Mouse (Mus musculus) urinary bladder, postnatal 25 days (tissue): ENCODE data around the gene Dynll1.

Experiments
- DNase-seq: peaks from one replicate; pipeline ENCODE4 v3.0.0; 2022; ENCODE audit warnings: low spot score

Dynll1 gene

DNA sequence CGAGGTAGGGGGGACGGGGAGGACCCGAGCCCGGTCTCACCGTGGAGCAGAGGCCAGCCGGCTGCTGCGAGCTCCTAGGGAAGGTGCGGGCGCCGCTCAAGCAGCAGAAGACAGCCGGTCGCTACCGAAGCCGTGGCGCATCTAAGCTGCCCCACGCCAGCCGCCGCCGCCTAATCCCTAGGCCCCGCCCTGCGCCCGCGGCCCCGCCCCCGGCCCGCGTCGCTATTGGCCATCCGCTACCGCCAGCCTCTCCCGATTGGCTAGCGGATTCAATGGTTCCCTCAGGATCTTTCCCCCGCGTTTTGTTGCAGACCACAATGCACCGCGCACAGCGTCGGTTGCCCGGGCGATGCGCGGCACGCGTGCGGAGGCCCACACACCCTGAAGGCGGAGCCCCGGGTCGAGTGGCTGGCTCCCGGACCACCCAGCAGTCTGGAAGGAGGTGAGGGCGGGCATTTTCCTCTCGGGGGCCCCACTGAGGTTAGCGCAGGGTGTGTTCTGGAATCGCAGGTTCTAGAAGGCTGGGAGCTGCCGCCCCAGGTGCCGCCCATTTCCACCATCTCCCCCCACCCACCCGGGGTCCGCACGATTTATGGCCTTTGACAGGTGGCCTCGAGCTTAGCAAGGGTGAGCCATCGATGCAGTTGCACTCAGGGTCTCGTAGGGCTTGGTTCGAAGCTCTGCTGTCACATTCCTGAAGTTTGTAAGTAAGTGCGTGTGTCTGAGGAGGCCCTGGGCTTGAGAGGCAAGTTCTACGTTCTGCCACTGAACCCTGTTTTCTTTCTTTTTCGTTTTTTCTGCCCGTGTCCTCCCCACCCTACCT is at the start of gene Dynll1:
TSS of gene Dynll1 (minus strand) at position 208 of the 823 bp plus-strand sequence.
- DNase-seq, result peak; percentile 100

DNA sequence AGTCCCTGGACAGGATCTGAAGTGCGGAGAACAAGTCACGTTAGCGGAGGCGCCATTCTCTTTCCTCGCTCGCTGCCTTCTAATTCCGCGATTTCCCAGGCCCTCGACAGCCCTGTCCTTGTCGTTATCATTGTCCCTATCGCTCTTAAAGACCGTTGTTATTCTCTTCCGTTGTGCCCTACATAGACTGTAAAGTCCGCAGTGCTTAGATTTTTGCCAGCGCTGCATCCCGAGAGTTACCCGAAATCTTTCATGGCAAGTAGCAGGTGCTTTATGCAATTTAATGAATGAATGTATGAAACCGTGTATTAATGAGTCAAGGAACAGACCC is 48.4 kb upstream of the Dynll1 start:
- no peak for DNase-seq

DNA sequence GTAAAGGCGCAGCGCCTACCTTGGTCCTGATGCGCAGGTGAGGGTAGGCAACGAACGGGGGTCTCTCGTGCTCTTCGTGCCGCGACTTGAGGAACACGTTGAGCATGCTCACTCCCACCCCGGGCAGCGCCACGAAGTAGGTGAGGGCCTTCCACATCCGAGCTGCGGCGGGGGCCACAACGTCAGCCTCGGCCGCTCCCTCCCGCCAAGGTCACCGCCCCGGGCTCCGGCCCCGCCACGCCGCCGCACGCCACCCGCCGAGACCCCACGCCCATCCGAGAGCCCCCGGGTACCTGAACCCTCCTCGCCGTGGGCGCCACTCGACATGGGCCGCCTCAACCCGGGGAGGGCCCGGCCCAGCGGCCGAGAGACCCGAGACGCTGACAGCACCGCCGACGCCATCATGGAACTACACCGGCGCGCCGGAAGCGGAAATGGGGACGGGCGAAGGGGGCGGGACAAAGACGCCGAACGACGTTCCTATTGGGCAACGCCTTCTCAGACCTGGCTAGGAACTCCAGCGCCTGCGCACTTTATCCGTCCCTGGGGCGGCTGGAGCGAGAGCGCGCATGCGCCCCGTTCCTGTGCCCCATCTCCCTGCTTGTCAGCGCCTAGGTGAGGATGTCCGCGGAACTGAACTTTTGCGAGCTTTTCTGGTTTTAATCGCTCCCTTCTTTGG is 47.9 kb upstream of the Dynll1 start, which contains the start of gene Cox6a1:
TSS of gene Cox6a1 (minus strand) at position 436 of the 679 bp plus-strand sequence.
- DNase-seq, result peak; percentile 98

DNA sequence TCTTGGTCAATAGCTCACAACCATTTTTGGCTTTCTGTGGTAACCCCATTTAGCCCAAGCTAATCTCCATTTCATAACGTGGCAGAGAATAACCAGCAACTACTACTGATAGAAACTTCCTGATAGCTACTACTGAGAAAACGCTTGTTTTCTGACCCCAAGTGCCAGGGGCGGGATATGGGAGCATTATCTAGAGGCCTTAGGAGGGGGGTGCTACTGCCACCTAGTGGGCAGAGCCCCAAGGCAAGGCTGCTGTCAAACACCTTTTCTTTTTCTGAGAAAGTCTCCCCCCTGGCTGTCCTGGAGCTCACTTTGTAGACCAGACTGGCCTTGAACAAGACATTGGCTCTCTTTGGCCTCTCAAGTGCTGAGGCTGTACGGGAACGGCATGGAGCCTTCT is 46.8 kb upstream of the Dynll1 start:
- peak; percentile 76 for DNase-seq

DNA sequence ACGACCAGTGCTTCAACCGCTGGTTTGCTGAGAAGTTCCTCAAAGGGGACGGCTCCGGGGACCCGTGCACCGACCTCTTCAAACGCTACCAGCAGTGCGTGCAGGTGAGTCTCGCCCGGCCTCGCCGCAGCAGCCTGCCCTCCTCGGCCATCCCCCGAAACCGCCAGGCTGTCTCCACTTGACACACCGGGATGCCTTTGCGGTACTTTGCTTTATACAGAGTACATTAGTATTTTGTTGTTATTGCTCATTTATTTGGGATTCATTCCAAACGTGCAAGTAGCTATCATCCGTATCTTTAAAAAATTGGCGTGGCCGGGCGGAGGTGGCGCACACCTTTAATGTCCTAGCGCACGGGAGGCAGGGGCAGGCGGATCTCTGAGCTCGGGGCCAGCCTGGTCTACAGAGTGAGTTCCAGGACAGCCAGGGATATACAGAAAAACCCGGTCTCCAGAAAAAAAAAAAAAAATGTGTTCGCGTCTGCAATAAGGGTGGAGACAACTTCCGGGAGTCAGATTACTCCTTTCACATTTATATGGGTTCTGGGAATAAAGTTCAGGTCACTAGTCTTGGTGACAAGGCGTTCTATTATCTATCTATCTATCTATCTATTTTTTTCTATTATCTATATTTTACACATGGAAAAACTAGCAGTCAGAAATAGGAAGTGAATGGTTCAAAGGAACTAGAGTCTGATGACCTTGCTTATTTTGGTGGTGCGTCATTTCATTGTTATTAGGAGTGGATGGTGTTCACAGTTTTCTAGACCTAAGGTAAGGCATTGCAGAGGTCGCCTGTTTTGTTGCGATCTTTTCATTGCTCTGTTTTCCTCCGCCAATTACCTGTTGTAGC is 40.7 kb upstream of the Dynll1 start:
- no peak for DNase-seq

DNA sequence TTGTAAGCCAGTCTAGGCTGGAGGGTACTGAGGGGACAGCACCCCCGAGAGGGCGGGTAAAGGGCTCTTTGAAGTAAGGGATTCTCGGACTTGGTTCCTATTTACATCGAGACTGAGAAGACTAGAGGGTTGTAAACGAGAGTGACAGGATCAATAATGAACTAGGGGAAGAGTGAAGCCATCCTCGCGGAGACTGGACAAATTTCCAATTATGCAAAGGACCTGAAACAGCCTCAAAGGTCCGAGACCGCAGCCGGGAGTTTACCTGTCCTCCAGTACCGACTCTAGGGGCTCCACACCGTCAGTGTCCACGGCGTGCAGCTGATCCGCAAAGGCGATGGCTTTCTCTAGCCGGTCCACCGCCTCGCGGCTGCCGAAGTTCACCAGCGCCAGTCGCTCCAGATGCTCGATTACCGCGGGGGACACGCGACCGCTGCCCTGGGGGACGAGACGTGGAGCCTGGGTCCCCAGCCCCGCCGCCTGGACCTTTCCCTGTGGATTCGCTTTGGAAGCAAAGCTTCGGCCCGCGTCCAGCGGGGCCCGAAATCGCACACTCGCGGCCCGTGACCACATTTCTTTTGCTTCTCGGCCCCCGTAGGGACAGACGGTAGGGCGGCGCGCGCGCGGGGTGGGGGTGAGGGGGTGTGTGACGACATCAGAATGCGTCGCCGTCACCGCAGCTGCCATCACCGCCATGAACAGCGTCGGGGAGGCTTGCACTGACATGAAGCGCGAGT is 39.9 kb upstream of the Dynll1 start, which contains the start of the genes Gatc and Triap1:
TSS of gene Gatc (minus strand) at position 602 of the 737 bp plus-strand sequence.
TSS of gene Triap1 (plus strand) at position 649 of the 737 bp plus-strand sequence.
- DNase-seq, result peak; percentile 87

DNA sequence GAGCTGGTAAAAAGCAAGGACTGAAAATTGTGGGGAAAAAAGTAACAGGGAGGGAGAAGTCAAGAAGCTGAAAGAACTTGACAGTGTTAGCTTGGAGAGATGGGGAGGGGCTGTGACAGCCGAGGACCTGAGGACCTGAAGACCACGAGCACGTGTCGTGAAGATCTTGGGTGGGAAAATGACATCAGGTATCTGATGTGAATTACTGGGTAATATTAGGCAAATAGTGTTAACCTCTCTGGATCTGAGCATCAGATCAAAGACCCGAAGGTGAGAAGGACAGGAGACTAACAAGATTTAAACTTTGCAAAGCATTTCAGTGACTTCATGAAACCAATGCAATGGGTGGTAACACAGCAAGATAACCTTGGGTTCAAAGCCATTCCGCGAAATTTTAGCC is 39.2 kb upstream of the Dynll1 start:
- no peak for DNase-seq

DNA sequence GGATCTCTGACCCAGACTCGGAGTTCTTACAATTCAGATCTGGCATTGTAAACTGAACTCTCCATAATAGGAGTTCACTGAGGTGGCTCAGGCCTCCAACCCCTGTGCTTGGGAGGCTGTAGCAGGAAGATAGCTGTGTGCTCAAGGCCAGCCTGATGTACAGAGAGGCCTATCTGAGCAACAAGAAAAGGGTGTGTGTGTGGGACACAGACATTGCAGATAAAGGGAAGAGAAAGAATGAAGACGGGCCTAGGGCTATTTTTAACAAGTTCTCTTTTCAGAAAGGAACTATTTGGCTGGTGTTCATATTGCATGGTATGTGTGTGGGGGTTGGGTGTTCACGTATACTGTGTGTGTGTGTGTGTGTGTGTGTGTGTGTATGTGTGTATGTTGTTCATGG is 32.8 kb upstream of the Dynll1 start:
- DNase-seq, result no peak

DNA sequence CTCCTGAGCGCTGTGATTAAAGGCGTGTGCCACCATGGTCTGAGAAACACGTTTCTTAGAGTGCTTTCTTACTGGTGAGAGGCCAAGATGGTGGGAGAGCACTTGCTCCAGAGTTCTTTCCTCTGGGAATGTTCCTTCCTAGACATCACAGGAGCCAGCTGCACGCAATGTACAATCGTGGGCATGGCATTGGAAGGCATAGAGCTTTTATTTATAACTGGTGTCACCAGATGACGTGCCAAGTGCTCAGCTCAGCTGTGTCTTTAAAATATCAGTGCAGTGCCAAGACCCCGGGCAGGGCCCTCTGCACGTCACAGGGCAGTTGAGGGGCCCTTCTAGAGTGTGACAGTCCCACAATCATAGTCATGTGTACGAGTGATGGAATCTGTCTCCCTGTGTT is 30.2 kb upstream of the Dynll1 start:
- DNase-seq, result no peak

DNA sequence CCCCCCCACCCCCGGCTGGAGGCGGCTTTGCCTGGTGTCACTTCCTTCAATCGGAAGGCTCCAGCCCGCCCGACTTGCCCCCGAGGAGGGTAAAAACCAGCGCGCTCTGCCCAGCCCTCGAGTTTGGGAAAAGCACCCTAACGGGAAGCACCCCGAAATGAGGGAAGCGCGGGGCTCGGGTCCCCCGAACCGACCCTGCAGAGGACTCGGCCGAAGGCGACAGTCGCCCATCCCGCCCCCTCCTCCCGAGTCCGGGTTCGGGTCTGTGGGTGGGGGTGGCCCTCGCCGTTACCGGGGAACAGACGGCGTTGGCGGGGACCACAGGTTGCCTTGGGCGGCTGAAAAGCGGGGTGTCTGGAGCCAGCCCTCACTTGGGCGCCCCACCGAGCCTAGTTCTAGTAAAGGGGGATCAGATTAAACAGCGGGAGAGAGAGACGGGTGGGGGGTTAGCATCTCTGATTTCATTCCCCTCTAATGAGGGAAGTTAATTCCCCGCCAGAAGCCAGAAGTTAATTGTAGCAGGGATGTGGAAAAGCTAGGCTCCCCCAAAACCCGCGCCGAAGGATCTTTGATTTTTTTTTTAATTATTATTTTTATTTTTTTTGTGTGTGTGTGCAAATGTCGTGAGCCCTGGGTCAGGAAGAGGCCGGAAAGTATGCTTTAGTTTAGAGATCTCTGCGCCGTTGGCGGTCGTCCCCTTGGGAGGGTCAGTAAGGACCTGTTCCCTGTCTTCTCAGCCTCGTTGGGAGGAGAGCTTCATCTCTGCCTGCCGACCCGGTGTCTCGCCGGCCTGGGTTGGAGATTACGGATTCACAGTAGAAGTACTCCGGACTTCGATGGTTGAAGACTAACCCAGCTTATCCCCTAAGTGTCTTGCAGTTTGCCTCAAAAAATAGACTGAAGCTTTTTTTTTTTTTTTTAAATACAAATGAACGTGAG is 27.1 kb upstream of the Dynll1 start:
- peak; percentile 24 for DNase-seq

DNA sequence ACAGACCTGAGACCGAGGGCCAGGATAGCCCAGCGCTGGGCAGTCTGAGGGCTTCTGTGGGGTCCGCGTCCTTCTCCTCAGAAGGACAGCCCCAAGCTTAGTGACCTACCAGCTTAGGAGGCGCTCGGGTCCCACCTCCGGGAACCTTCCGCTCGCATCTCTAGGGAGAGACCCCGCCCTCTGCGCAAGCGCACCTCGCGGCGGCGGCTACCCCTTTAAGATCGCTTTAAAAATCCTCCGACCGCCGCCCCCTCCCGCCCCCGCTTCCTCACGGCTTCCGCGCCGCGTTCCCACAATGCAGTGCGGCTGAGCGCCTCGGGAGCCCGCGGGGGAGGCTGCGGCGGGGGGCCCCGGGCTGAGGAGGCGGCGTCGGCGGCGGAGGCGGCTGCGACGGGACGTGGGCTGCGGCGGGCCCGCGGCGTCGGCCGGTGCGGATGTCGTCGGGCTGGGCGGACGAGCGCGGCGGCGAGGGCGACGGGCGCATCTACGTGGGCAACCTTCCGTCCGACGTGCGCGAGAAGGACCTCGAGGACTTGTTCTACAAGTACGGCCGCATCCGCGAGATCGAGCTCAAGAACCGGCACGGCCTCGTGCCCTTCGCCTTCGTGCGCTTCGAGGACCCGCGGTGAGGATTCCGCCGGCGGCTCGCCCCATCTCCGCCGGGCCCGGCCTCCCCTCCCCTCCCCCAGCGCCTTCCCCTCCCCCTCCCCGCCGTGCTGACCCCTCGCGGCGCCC is 26.2 kb upstream of the Dynll1 start, which contains the start of gene Srsf9:
TSS of gene Srsf9 (plus strand) at position 303 of the 735 bp plus-strand sequence.
- peak; percentile 96 for DNase-seq

DNA sequence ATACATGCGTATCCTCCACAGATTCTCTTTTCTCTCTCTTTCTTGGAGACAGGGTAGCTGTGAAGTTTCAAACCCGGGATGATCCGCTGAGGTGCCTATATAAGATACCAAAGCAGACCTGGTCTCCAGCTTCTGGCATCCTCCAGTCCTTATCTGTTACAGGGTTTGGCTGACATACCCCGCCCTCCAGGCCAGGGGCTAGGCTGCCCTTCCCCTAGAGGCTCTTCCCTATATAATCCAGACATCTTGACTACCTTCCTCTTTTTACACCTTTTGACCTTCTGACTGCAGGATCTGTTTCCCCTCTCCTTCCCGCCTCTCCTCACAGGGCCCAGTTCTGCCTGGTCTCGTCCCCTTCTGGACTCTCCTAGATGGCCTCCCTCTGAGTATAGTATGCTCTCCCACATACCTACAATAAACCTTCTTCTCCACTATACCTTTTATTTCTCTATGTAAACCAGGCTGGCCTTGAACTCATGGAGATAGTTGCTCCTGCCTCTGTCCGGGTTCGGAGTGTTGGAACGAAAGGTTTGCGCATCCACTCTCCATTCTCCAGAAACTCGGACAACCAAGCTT is 25.5 kb upstream of the Dynll1 start:
- no peak for DNase-seq

DNA sequence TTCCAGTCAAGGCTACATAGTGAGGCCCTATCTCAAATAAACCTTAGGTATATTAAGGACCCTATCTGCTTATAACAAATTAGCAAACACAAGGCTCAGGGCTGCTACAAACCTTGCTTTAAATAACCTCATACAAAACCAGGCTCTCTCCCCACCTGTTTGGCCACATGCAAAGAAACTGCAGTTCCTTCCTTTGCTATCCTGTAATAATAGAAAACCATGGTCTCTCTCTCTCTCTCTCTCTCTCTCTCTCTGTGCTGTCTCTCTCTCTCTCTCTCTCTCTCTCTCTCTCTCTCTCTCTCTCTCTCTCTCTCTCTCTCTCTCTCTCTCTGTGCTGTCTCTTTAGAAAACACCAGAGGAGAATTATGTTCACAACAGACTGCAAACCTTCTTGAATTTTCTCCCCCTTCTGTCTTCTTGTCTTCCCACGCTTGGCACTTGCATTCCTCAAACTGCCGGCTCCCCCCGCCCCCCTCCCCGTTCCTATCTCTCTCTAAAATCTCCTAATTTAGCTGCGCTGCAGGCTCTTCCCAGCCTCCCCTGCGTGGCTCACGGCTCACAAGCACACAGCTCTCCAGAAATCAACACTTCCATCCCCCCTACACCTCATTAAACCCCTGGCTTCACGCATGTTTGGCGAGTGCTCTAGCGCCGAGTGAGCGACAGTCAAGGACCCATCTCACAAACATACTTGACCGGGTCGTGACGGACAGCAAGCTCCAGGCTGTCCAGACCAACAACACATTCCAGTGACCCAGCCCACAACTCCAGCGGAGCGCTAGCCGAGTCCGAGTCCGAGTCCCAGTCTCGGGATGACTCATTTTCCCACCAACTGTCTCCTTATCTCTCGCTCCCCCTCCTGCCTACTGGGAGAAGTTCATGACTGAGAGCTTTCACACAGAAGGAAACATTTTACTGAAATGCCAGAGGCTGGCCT is 18.5 kb upstream of the Dynll1 start:
- peak; percentile 52 for DNase-seq

DNA sequence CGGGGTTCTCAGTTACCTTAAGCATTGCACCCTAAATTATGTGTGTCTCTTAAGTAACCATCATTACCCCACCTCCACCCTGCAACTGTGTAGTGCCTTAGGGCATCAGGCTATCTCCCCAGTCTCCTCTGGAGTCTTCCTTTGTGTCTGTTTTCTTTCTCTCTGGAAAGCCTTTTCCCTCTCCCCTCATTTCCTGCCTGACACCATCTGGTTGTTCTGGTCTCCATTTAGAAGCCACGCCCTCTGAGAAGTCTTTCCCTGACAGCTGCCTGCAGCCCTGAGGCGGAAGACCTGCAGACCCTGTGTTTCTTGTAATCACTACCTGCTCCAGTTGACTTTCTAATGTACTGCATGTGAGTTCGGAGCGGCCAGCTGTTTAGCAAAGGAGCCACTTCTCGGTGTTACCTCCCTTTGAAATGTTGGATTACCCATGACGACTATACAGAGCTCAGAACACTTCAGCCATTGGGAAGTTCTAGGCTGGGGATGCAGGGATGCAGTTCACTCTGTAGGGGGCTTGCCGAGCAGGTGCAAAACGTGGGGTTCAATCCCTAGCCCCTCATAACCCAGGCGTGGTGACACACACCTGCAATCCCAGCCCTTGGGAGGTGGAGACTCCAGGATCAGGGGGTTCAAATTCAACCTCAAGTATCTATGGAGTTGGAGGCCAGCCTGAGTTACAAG is 17.0 kb upstream of the Dynll1 start:
- no peak for DNase-seq

DNA sequence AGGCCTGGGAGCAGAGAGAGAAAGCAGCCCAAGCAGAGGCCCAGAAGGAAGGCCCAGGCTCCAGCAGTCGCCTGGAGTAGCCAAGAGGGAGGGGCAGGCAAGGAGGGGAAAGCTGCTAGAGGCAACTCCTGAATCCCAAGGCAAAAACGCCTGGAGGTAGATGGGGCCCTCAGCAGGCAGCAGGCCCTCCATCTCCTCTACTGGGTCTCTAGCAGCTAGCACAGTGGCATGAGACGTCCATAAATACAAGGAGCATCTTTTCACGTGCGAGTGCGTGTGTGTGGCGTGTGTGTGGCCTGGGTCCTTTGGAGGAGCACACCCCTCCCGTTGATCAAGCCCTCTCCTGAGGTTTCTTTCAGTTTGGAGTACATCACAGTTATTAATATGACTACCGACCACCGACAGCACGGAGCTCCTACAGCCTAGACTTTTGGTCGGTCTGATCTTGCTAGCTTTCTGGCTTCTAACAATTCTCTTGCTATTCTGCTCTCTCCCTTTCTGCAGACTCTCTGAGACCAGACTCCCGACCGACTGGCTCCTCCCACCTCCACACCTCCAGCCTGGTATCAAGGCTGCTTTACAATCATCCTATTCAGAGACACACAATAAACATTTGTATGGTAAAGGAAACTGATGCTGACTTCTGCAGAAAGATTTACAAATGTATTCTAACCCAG is 16.3 kb upstream of the Dynll1 start:
- DNase-seq, result no peak

DNA sequence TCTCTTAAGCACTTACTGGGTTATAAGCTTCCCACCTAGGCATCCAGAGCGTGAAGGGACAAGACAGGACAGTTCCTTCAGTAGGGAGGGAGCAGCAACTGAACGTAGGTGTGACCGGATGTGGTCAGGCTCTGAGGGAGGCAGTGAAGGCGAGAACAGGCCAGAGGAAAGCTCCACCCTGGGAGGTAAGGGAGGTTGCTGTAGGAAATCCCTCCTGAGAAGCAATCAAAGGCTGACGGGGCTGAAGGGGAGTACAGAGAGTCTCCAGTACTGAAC is 12.8 kb upstream of the Dynll1 start:
- DNase-seq, result no peak
